Mouse (Mus musculus): ENCODE measurements at regions not wholly inside any gene's neighbourhood (a gene's known extent, or its start where the extent isn't known, plus 50 kb on each side); places are given as distances from the start of the nearest gene placed in this dataset.

- no peak for TF ChIP-seq CTCF (IDR thresholded peaks at IDR 0.05; ENCODE audit: control insufficient read depth, insufficient read depth, low read length)
- no peak for TF ChIP-seq POLR2A (IDR thresholded peaks at IDR 0.05; ENCODE audit: borderline replicate concordance, control insufficient read depth, low read depth, low read length)
Observed at GRCm38 (mm10) chr3:81760914-81761313, 171.5 kb upstream of the Ctso start.

All from bone marrow, adult 2 months (tissue).